Mouse (Mus musculus) C2C12 (cell line): ENCODE results near the gene Lce1k. TPM values are rescaled to one million over a fixed set of nuclear protein-coding genes. Genes with fewer than 3 reads are reported as not detected.
"Not testable (repeated sequence)": the region's sequence is repeated elsewhere in the genome, so short reads cannot be mapped to it uniquely, and the experiment has no call there.

Source experiments
- H3K27me3 ChIP-seq: one replicate; pipeline ENCODE4 v1.6.1; 2011; ENCODE audit not compliant: control insufficient read depth, insufficient read depth, insufficient read length
- H3K36me3 ChIP-seq: one replicate; pipeline ENCODE4 v1.6.1; 2011; ENCODE audit not compliant: control insufficient read depth, insufficient read depth
- H3K4me3 ChIP-seq: one replicate; pipeline ENCODE4 v1.5.1; 2011; ENCODE audit warnings: mild to moderate bottlenecking, control low read depth; ENCODE audit not compliant: poor library complexity, insufficient read depth, severe bottlenecking
- H3K79me2 ChIP-seq: one replicate; pipeline ENCODE4 v1.6.1; 2011; ENCODE audit not compliant: control insufficient read depth, insufficient read depth
- H3K79me3 ChIP-seq: one replicate; pipeline ENCODE4 v1.6.1; 2011; ENCODE audit warnings: low read depth, control low read depth
- H3ac ChIP-seq: one replicate; pipeline ENCODE3; 2011; ENCODE audit warnings: low read depth; ENCODE audit not compliant: control insufficient read depth, insufficient read length
- CEBPB ChIP-seq: IDR thresholded peaks from one replicate; pipeline ENCODE4 v1.6.1; 2011; ENCODE audit warnings: low read depth, mild to moderate bottlenecking, control low read depth, moderate library complexity
- CTCF ChIP-seq: IDR thresholded peaks from one replicate; pipeline ENCODE4 v1.5.1; 2011; ENCODE audit not compliant: control insufficient read depth, insufficient read depth, insufficient read length
- FOSL1 ChIP-seq: IDR thresholded peaks from one replicate; pipeline ENCODE4 v1.8.0; 2011; ENCODE audit warnings: mild to moderate bottlenecking, low read length; ENCODE audit not compliant: poor library complexity, insufficient read depth, severe bottlenecking
- MAX ChIP-seq: IDR thresholded peaks from one replicate; pipeline ENCODE4 v1.6.1; 2011; ENCODE audit warnings: mild to moderate bottlenecking, control low read depth
- MYOD1 ChIP-seq: IDR thresholded peaks from one replicate; pipeline ENCODE4 v1.6.1; 2011; ENCODE audit warnings: low read depth; ENCODE audit not compliant: control insufficient read depth, insufficient read length
- MYOG ChIP-seq: IDR thresholded peaks from one replicate; pipeline ENCODE4 v1.6.1; 2011; ENCODE audit not compliant: control insufficient read depth, insufficient read length; ENCODE audit errors: extremely low read depth
- USF1 ChIP-seq: IDR thresholded peaks from one replicate; pipeline ENCODE4 v1.6.1; 2011; ENCODE audit warnings: low read depth, mild to moderate bottlenecking, control low read depth, moderate library complexity
- long read RNA-seq, 2 experiments: library from polyadenylated mRNA; unstranded; transcript quantifications; one replicate each; pipeline ENCODE4 v2.0.0; 2019 to 2020
- polyA plus RNA-seq: library from polyadenylated mRNA; unstranded; fragments of >200 nt; fragmentation: generic; extraction: Trizol; gene quantifications from one replicate; pipeline ENCODE4 v1.2.1, GENCODE M21; 2012; ENCODE audit warnings: missing spikeins

The Lce1k gene
- not detected for polyA plus RNA-seq
- long read RNA-seq, experiment 1: 0 reads
- long read RNA-seq, experiment 2: 0 reads

- H3K4me3 ChIP-seq: no peak within 1 kb of the TSS
- H3K79me2 ChIP-seq: no peaks in the 10 kb centered on the region
- H3K27me3 ChIP-seq: no peaks in the 10 kb centered on the region
- H3K79me3 ChIP-seq: no peaks in the 10 kb centered on the region
- no peak within 1 kb of the TSS for H3ac ChIP-seq
- TF ChIP-seq MAX: no peak
- no peak for TF ChIP-seq MYOG
- TF ChIP-seq FOSL1: no peak
- TF ChIP-seq CTCF: no peak
- TF ChIP-seq CEBPB: no peak
- TF ChIP-seq USF1: no peak
- TF ChIP-seq MYOD1: no peak
- no peaks in the 10 kb centered on the region for H3K36me3 ChIP-seq
Measured at GRCm38 (mm10) chr3:92807791-92808190, at the start of gene Lce1k. Gene Lce1k (minus strand): TSS chr3:92807891.

- Histone ChIP-seq H3K4me3 (no peak within 1 kb of the TSS), H3K79me3 (no peaks in the 10 kb centered on the region), H3ac (no peak within 1 kb of the TSS), H3K27me3 (no peaks in the 10 kb centered on the region), H3K36me3 (no peaks in the 10 kb centered on the region), H3K79me2 (no peaks in the 10 kb centered on the region)
- TF ChIP-seq CEBPB (no peak), MAX (no peak), FOSL1 (no peak), MYOG (no peak), CTCF (no peak), USF1 (no peak), MYOD1 (no peak)
Measured at GRCm38 (mm10) chr3:92851186-92851585, 43.5 kb upstream of the Lce1k start, which contains the start of gene Lce1l. Gene Lce1l (minus strand): TSS chr3:92851286.

- H3K79me2 ChIP-seq: no peaks in the 10 kb centered on the region
- H3K4me3 ChIP-seq: no peak within 1 kb of the TSS
- no peaks in the 10 kb centered on the region for H3K79me3 ChIP-seq
- TF ChIP-seq CTCF (no peak), MAX (no peak), CEBPB (no peak), MYOD1 (no peak), FOSL1 (no peak), USF1 (no peak), MYOG (no peak)
- H3K27me3 ChIP-seq: no peaks in the 10 kb centered on the region
- no peak within 1 kb of the TSS for H3ac ChIP-seq
- H3K36me3 ChIP-seq: no peaks in the 10 kb centered on the region
Measured at GRCm38 (mm10) chr3:92827108-92827507, 19.4 kb upstream of the Lce1k start, which contains the start of gene Kprp. Gene Kprp (minus strand): TSS chr3:92827247.

GRCm38 (mm10) chr3:92825808-92826207, 18.1 kb upstream of the Lce1k start:
- H3K79me2 ChIP-seq: no peaks in the 10 kb centered on the region
- no peak overlapping the region for H3K4me3 ChIP-seq
- no peak overlapping the region for H3ac ChIP-seq
- no peaks in the 10 kb centered on the region for H3K79me3 ChIP-seq
- no peaks in the 10 kb centered on the region for H3K36me3 ChIP-seq
- H3K27me3 ChIP-seq: no peaks in the 10 kb centered on the region
- no peak for TF ChIP-seq FOSL1
- no peak for TF ChIP-seq MAX
- no peak for TF ChIP-seq CEBPB
- TF ChIP-seq MYOD1: no peak
- TF ChIP-seq CTCF: no peak
- no peak for TF ChIP-seq MYOG
- no peak for TF ChIP-seq USF1

- H3K27me3 ChIP-seq, H3K4me3 ChIP-seq, H3K79me3 ChIP-seq, H3K79me2 ChIP-seq, H3ac ChIP-seq, H3K36me3 ChIP-seq: not testable (repeated sequence)
Measured at GRCm38 (mm10) chr3:92816036-92816435, 8.3 kb upstream of the Lce1k start.

- Histone ChIP-seq H3K27me3 (no peaks in the 10 kb centered on the region), H3K4me3 (no peak overlapping the region), H3ac (no peak overlapping the region), H3K79me2 (no peaks in the 10 kb centered on the region), H3K36me3 (no peaks in the 10 kb centered on the region), H3K79me3 (no peaks in the 10 kb centered on the region)
- TF ChIP-seq CEBPB (no peak), MYOG (no peak), CTCF (no peak), MAX (no peak), MYOD1 (no peak), FOSL1 (no peak), USF1 (no peak)
Measured at GRCm38 (mm10) chr3:92815581-92815980, 7.9 kb upstream of the Lce1k start.
